In genomic region chr9:62559446-62559845, GRCm38 (mm10) we compare ENCODE assay signal across 14 mouse cellular contexts. TPM values are rescaled to one million over a fixed set of nuclear protein-coding genes. Genes with fewer than 3 reads are reported as not detected.
DNase-seq lines count a peak whose midpoint lies in the region; ATAC-seq lines count a peak whose summit lies in the region.
"Had no signal": no experiment of that assay in that cellular context is flagged by ENCODE, and none has a peak within 500 bp of the region (broad histone marks: within the 10 kb centered on the region; RNA-seq: fewer than 3 reads in every experiment).

No protein-coding gene starts in this region.

- no peaks in the 10 kb centered on the region for H3K27me3 ChIP-seq in heart, embryonic 10.5 days (ENCODE audit: insufficient read depth, poor library complexity, severe bottlenecking)
- no peaks in the 10 kb centered on the region for H3K27me3 ChIP-seq in kidney, embryonic 16.5 days (ENCODE audit: insufficient read depth, low read length)
- H3K27me3 ChIP-seq in kidney, embryonic 14.5 days (ENCODE audit: control insufficient read depth, insufficient read depth, low read length) = no peaks in the 10 kb centered on the region
- no peaks in the 10 kb centered on the region for H3K27me3 ChIP-seq in stomach, embryonic 15.5 days (replicated peaks)
- H3K27me3 ChIP-seq in forebrain, embryonic 13.5 days = no peaks in the 10 kb centered on the region
- H3K27me3 ChIP-seq: embryonic facial prominence, embryonic 13.5 days; liver, embryonic 15.5 days had no signal

- no peak for ATAC-seq in kidney, embryonic 16.5 days (ENCODE audit: low FRiP score, low TSS enrichment)
- no peak for ATAC-seq in kidney, embryonic 14.5 days (ENCODE audit: low FRiP score, low TSS enrichment)
- no peak for ATAC-seq in stomach, embryonic 15.5 days (ENCODE audit: insufficient read depth, low FRiP score, low read depth)
- ATAC-seq in forebrain, embryonic 13.5 days = no peak
- ATAC-seq: midbrain, embryonic 16.5 days had no signal

- whole genome bisulfite sequencing in heart, embryonic 10.5 days = 78% methylated on average over 3 of the region's 3 CpGs
- 78% methylated on average over 3 of the region's 3 CpGs for WGBS in kidney, embryonic 16.5 days
- 86% methylated on average over 3 of the region's 3 CpGs for WGBS in kidney, embryonic 14.5 days
- WGBS in stomach, embryonic 15.5 days = 67% methylated on average over 3 of the region's 3 CpGs
- 80% methylated on average over 3 of the region's 3 CpGs for WGBS in forebrain, embryonic 13.5 days

- DNase-seq in cerebellum, adult 11 months = peak; percentile 7
- DNase-seq in cerebellum, postnatal 10 days = no peak
- peak; percentile 58 for DNase-seq in heart, embryonic 10.5 days (ENCODE audit: low spot score)
- no peak for DNase-seq in heart, postnatal 4 days
- DNase-seq: thymus, postnatal 14 days had no signal

- H3K4me2 ChIP-seq in kidney, embryonic 16.5 days (replicated peaks; ENCODE audit: low read depth, low read length) = no peak overlapping the region
- no peak overlapping the region for H3K4me2 ChIP-seq in kidney, embryonic 14.5 days (replicated peaks; ENCODE audit: low read depth, low read length)
- no peak overlapping the region for H3K4me2 ChIP-seq in stomach, embryonic 15.5 days
- no peak overlapping the region for H3K4me2 ChIP-seq in forebrain, embryonic 13.5 days
- H3K4me2 ChIP-seq: embryonic facial prominence, embryonic 13.5 days; liver, embryonic 15.5 days had no signal

- no peaks in the 10 kb centered on the region for H3K9me3 ChIP-seq in heart, embryonic 10.5 days
- no peaks in the 10 kb centered on the region for H3K9me3 ChIP-seq in kidney, embryonic 16.5 days (ENCODE audit: low read length)
- H3K9me3 ChIP-seq in kidney, embryonic 14.5 days (ENCODE audit: control insufficient read depth, low read length) = no peaks in the 10 kb centered on the region
- H3K9me3 ChIP-seq in stomach, embryonic 15.5 days = no peaks in the 10 kb centered on the region
- no peaks in the 10 kb centered on the region for H3K9me3 ChIP-seq in forebrain, embryonic 13.5 days (replicated peaks)
- H3K9me3 ChIP-seq: embryonic facial prominence, embryonic 13.5 days; hindbrain, embryonic 10.5 days; liver, embryonic 15.5 days had no signal

- H3K4me1 ChIP-seq in heart, embryonic 10.5 days = peaks cover 3% of the 10 kb centered on the region; the same call in 1 of the 2 replicates
- H3K4me1 ChIP-seq in kidney, embryonic 16.5 days (ENCODE audit: insufficient read depth, low read length) = peaks cover 4% of the 10 kb centered on the region; the same call in 1 of the 2 replicates
- no peaks in the 10 kb centered on the region for H3K4me1 ChIP-seq in kidney, embryonic 14.5 days (ENCODE audit: control insufficient read depth, insufficient read depth, low read length)
- H3K4me1 ChIP-seq in stomach, embryonic 15.5 days = no peaks in the 10 kb centered on the region; the same call in 1 of the 2 replicates
- H3K4me1 ChIP-seq in forebrain, embryonic 13.5 days = peaks cover 10% of the 10 kb centered on the region
- H3K4me1 ChIP-seq: embryonic facial prominence, embryonic 13.5 days; liver, embryonic 15.5 days had no signal

- H3K36me3 ChIP-seq in heart, embryonic 10.5 days = no peaks in the 10 kb centered on the region
- no peaks in the 10 kb centered on the region for H3K36me3 ChIP-seq in kidney, embryonic 16.5 days (ENCODE audit: insufficient read depth, low read length)
- H3K36me3 ChIP-seq in kidney, embryonic 14.5 days (ENCODE audit: control insufficient read depth, insufficient read depth, low read length) = no peaks in the 10 kb centered on the region
- H3K36me3 ChIP-seq in stomach, embryonic 15.5 days = no peaks in the 10 kb centered on the region
- no peaks in the 10 kb centered on the region for H3K36me3 ChIP-seq in forebrain, embryonic 13.5 days (ENCODE audit: poor library complexity, severe bottlenecking)
- H3K36me3 ChIP-seq: embryonic facial prominence, embryonic 13.5 days; hindbrain, embryonic 10.5 days; liver, embryonic 15.5 days had no signal

- H3K4me3 ChIP-seq in heart, embryonic 10.5 days = no peak overlapping the region
- H3K4me3 ChIP-seq in kidney, embryonic 16.5 days (ENCODE audit: low read length) = no peak overlapping the region
- H3K4me3 ChIP-seq in kidney, embryonic 14.5 days (ENCODE audit: low read length) = no peak overlapping the region
- no peak overlapping the region for H3K4me3 ChIP-seq in stomach, embryonic 15.5 days (replicated peaks)
- no peak overlapping the region for H3K4me3 ChIP-seq in forebrain, embryonic 13.5 days
- H3K4me3 ChIP-seq: embryonic facial prominence, embryonic 13.5 days; hindbrain, embryonic 10.5 days; liver, embryonic 15.5 days had no signal

- H3K9ac ChIP-seq in kidney, embryonic 16.5 days (replicated peaks; ENCODE audit: low read length) = no peak overlapping the region
- H3K9ac ChIP-seq in kidney, embryonic 14.5 days (ENCODE audit: low read depth, low read length) = no peak overlapping the region
- no peak overlapping the region for H3K9ac ChIP-seq in stomach, embryonic 15.5 days
- no peak overlapping the region for H3K9ac ChIP-seq in forebrain, embryonic 13.5 days
- H3K9ac ChIP-seq: embryonic facial prominence, embryonic 13.5 days; liver, embryonic 15.5 days had no signal

- H3K27ac ChIP-seq in heart, embryonic 10.5 days = no peak overlapping the region
- H3K27ac ChIP-seq in kidney, embryonic 16.5 days (ENCODE audit: low read length) = peak overlapping the region; percentile 46; the same call in 1 of the 2 replicates
- no peak overlapping the region for H3K27ac ChIP-seq in kidney, embryonic 14.5 days (ENCODE audit: low read depth, low read length)
- 0 out of 2 replicates have a peak overlapping the region, but pooled peaks have one; percentile 9 for H3K27ac ChIP-seq in stomach, embryonic 15.5 days
- no peak overlapping the region for H3K27ac ChIP-seq in forebrain, embryonic 13.5 days
- H3K27ac ChIP-seq: embryonic facial prominence, embryonic 13.5 days; hindbrain, embryonic 10.5 days; liver, embryonic 15.5 days had no signal

RNA-seq across cellular contexts. Expression of gene Coro2b, which starts 22.6 kb away (rescaled TPM):
- 6.0 and 6.3 TPM in 2 replicates for polyA plus RNA-seq in heart, embryonic 10.5 days (2016; fragmentation: Nextera tagmentation; extraction: Ambion mirVana)
- 10 to 100 TPM; 16.2 to 16.9 TPM for total RNA-seq in heart, postnatal 4 days (2021)
- 19.9 and 22.1 TPM in 2 replicates for polyA plus RNA-seq in kidney, embryonic 16.5 days (2015; fragmentation: Nextera tagmentation; extraction: Ambion mirVana)
- polyA plus RNA-seq in kidney, embryonic 14.5 days (2014; fragmentation: Nextera tagmentation; extraction: Ambion mirVana) = 9.3 and 16.5 TPM in 2 replicates
- 9.6 and 10.2 TPM in 2 replicates for polyA plus RNA-seq in stomach, embryonic 15.5 days (2015; fragmentation: Nextera tagmentation; extraction: Ambion mirVana)
- 35.5 and 37.0 TPM in 2 replicates for polyA plus RNA-seq in forebrain, embryonic 13.5 days (2015; fragmentation: Nextera tagmentation; extraction: Ambion mirVana)
- total RNA-seq: MEL had no signal

Comparison
In these comparisons a context has a peak if more than half of its experiments do, and no peak if none do; other contexts are left out.
1. DNase-seq: peak in cerebellum, adult 11 months (single experiment) and heart, embryonic 10.5 days (single experiment); none in cerebellum, postnatal 10 days (0 of 2) and heart, postnatal 4 days (single experiment).
2. H3K27ac ChIP-seq: peak in kidney, embryonic 16.5 days (single experiment) and stomach, embryonic 15.5 days (single experiment); none in heart, embryonic 10.5 days (single experiment), kidney, embryonic 14.5 days (single experiment) and forebrain, embryonic 13.5 days (single experiment).